In genomic region chr5:33994671-33995625, GRCm38 (mm10) we compare ENCODE assay signal across 9 mouse cellular contexts. TPM values are rescaled to one million over a fixed set of nuclear protein-coding genes. Genes with fewer than 3 reads are reported as not detected.
A peak's percentile ranks its signal among the peaks of the same experiment; 100 is the strongest.
DNase-seq lines count a peak whose midpoint lies in the region; ATAC-seq and TF ChIP-seq lines count a peak whose summit lies in the region.
"Had no signal": no experiment of that assay in that cellular context is flagged by ENCODE, and none has a peak within 500 bp of the region (broad histone marks: within the 10 kb centered on the region; RNA-seq: fewer than 3 reads in every experiment).

No protein-coding gene starts in this region.

- 36% methylated on average over 28 of the region's 28 CpGs for WGBS in kidney, embryonic 14.5 days
- WGBS in limb, embryonic 14.5 days, result 35% methylated on average over 28 of the region's 28 CpGs
- WGBS in midbrain, embryonic 12.5 days, result 32% methylated on average over 28 of the region's 28 CpGs

- peak overlapping the region; percentile 62 for H3K4me3 ChIP-seq in kidney, embryonic 14.5 days (ENCODE audit: low read length)
- peak overlapping the region; percentile 60; the same call in 1 of the 2 replicates for H3K4me3 ChIP-seq in limb, embryonic 14.5 days (replicated peaks; ENCODE audit: low read length)
- peak overlapping the region; percentile 73 for H3K4me3 ChIP-seq in midbrain, embryonic 12.5 days

- H3K27me3 ChIP-seq in kidney, embryonic 14.5 days (ENCODE audit: control insufficient read depth, insufficient read depth, low read length), result peaks cover 54% of the 10 kb centered on the region
- H3K27me3 ChIP-seq in limb, embryonic 14.5 days (ENCODE audit: control insufficient read depth, insufficient read depth, low read length), result peaks cover 54% of the 10 kb centered on the region
- peaks cover 30% of the 10 kb centered on the region for H3K27me3 ChIP-seq in midbrain, embryonic 12.5 days

- no peak overlapping the region for H3K27ac ChIP-seq in kidney, embryonic 14.5 days (ENCODE audit: low read depth, low read length)
- H3K27ac ChIP-seq in limb, embryonic 14.5 days (replicated peaks; ENCODE audit: low read depth, low read length), result no peak overlapping the region
- peak overlapping the region; percentile 98 for H3K27ac ChIP-seq in midbrain, embryonic 12.5 days (replicated peaks)

- ATAC-seq in kidney, embryonic 14.5 days (ENCODE audit: low FRiP score, low TSS enrichment), result no peak
- no peak for ATAC-seq in limb, embryonic 14.5 days (ENCODE audit: low FRiP score, low read depth)
- ATAC-seq in midbrain, embryonic 12.5 days (ENCODE audit: low FRiP score, low read depth), result peak; percentile 1; the same call in 1 of the 2 replicates

- H3K9ac ChIP-seq in kidney, embryonic 14.5 days (ENCODE audit: low read depth, low read length), result no peak overlapping the region
- no peak overlapping the region for H3K9ac ChIP-seq in limb, embryonic 14.5 days (ENCODE audit: low read depth, low read length, severe bottlenecking)
- H3K9ac ChIP-seq in midbrain, embryonic 12.5 days (replicated peaks), result peak overlapping the region; percentile 84

- no peaks in the 10 kb centered on the region for H3K36me3 ChIP-seq in kidney, embryonic 14.5 days (ENCODE audit: control insufficient read depth, insufficient read depth, low read length)
- H3K36me3 ChIP-seq in limb, embryonic 14.5 days (ENCODE audit: control insufficient read depth, insufficient read depth, low read length), result no peaks in the 10 kb centered on the region
- no peaks in the 10 kb centered on the region for H3K36me3 ChIP-seq in midbrain, embryonic 12.5 days

- H3K9me3 ChIP-seq in kidney, embryonic 14.5 days (ENCODE audit: control insufficient read depth, low read length), result peaks cover 2% of the 10 kb centered on the region; the same call in 1 of the 2 replicates
- H3K9me3 ChIP-seq in limb, embryonic 14.5 days (ENCODE audit: control insufficient read depth, low read length), result no peaks in the 10 kb centered on the region
- H3K9me3 ChIP-seq in midbrain, embryonic 12.5 days, result no peaks in the 10 kb centered on the region

- H3K4me2 ChIP-seq in kidney, embryonic 14.5 days (replicated peaks; ENCODE audit: low read depth, low read length), result peak overlapping the region; percentile 98
- peak overlapping the region; percentile 96; the same call in 1 of the 2 replicates for H3K4me2 ChIP-seq in limb, embryonic 14.5 days (replicated peaks; ENCODE audit: low read depth, low read length, severe bottlenecking)
- peak overlapping the region; percentile 88 for H3K4me2 ChIP-seq in midbrain, embryonic 12.5 days (replicated peaks)

- H3K4me1 ChIP-seq in kidney, embryonic 14.5 days (ENCODE audit: control insufficient read depth, insufficient read depth, low read length), result peaks cover 10% of the 10 kb centered on the region
- H3K4me1 ChIP-seq in limb, embryonic 14.5 days (ENCODE audit: control insufficient read depth, insufficient read depth, low read length), result peaks cover 6% of the 10 kb centered on the region
- peaks cover 37% of the 10 kb centered on the region for H3K4me1 ChIP-seq in midbrain, embryonic 12.5 days

- DNase-seq in gastrocnemius, postnatal 25 days, result peak; percentile 5
- no peak for DNase-seq in gastrocnemius, adult 8-10 months (ENCODE audit: low spot score in 2 of 2)
- peak; percentile 79 for DNase-seq in cerebellum, adult 9-10 months
- DNase-seq in heart, adult 8-10 months (ENCODE audit: low spot score), result peak; percentile 14
- DNase-seq in limb, embryonic 14.5 days (ENCODE audit: low spot score), result no peak
- DNase-seq in thymus, postnatal 0 days (ENCODE audit: low spot score), result peak; percentile 35

- no peak for TF ChIP-seq POLR2A in limb, embryonic 14.5 days (IDR thresholded peaks at IDR 0.05; ENCODE audit: borderline replicate concordance, extremely low read depth, insufficient read depth, insufficient read length)

RNA-seq across cellular contexts. Expression of gene Nat8l, which starts 0.8 kb away (rescaled TPM):
- total RNA-seq in gastrocnemius, postnatal 25 days (2021), result under 1 TPM; 0.08 to 0.59 TPM
- under 1 TPM; 0.16 to 0.24 (median 0.20) TPM for total RNA-seq in gastrocnemius, adult 8-10 months (2022)
- 1 to 10 TPM; 1.3 to 1.9 (median 1.6) TPM for total RNA-seq in heart, adult 8-10 months (2022)
- polyA plus RNA-seq in kidney, embryonic 14.5 days (2014; fragmentation: Nextera tagmentation; extraction: Ambion mirVana), result 0.18 and 0.31 TPM in 2 replicates
- 1.1 and 1.2 TPM in 2 replicates for polyA plus RNA-seq in limb, embryonic 14.5 days (2012; rRNA removed)
- polyA plus RNA-seq in limb, embryonic 14.5 days (2014; fragmentation: Nextera tagmentation; extraction: Ambion mirVana), result 0.26 and 0.28 TPM in 2 replicates
- polyA plus RNA-seq in midbrain, embryonic 12.5 days (2016; fragmentation: Nextera tagmentation; extraction: Ambion mirVana), result 2.7 and 3.0 TPM in 2 replicates
- 0.22 and 0.23 TPM in 2 replicates for polyA plus RNA-seq in thymus, postnatal 0 days (2015; fragmentation: Nextera tagmentation; extraction: Ambion mirVana)
- polyA plus RNA-seq: C2C12 had no signal

RNA-seq across cellular contexts. Expression of gene Gm1673, which starts 11.7 kb away (rescaled TPM):
- not detected for total RNA-seq in gastrocnemius, postnatal 25 days (2021)
- total RNA-seq in gastrocnemius, adult 8-10 months (2022), result not detected
- 1 to 10 TPM; 3.3 to 6.5 (median 3.9) TPM for total RNA-seq in heart, adult 8-10 months (2022)
- 79.8 and 124 TPM in 2 replicates for polyA plus RNA-seq in kidney, embryonic 14.5 days (2014; fragmentation: Nextera tagmentation; extraction: Ambion mirVana)
- polyA plus RNA-seq in limb, embryonic 14.5 days (2012; rRNA removed), result 114 and 171 TPM in 2 replicates
- 85.0 and 85.1 TPM in 2 replicates for polyA plus RNA-seq in limb, embryonic 14.5 days (2014; fragmentation: Nextera tagmentation; extraction: Ambion mirVana)
- 396 and 400 TPM in 2 replicates for polyA plus RNA-seq in midbrain, embryonic 12.5 days (2016; fragmentation: Nextera tagmentation; extraction: Ambion mirVana)
- 43.4 and 48.0 TPM in 2 replicates for polyA plus RNA-seq in thymus, postnatal 0 days (2015; fragmentation: Nextera tagmentation; extraction: Ambion mirVana)

RNA-seq across cellular contexts. Expression of gene Nelfa, which starts 58.7 kb away (rescaled TPM):
- total RNA-seq in gastrocnemius, postnatal 25 days (2021), result 1 to 10 TPM; 4.7 to 6.6 TPM
- 1 to 10 TPM; 5.7 to 7.0 (median 6.4) TPM for total RNA-seq in gastrocnemius, adult 8-10 months (2022)
- 10 to 100 TPM in 3 of 4 experiments, 1 to 10 TPM in 1; 8.5 to 11.4 (median 10.3) TPM for total RNA-seq in heart, adult 8-10 months (2022)
- 47.4 and 60.3 TPM in 2 replicates for polyA plus RNA-seq in kidney, embryonic 14.5 days (2014; fragmentation: Nextera tagmentation; extraction: Ambion mirVana)
- 70.0 and 83.4 TPM in 2 replicates for polyA plus RNA-seq in limb, embryonic 14.5 days (2012; rRNA removed)
- 53.3 and 58.4 TPM in 2 replicates for polyA plus RNA-seq in limb, embryonic 14.5 days (2014; fragmentation: Nextera tagmentation; extraction: Ambion mirVana)
- 62.7 and 63.3 TPM in 2 replicates for polyA plus RNA-seq in midbrain, embryonic 12.5 days (2016; fragmentation: Nextera tagmentation; extraction: Ambion mirVana)
- polyA plus RNA-seq in thymus, postnatal 0 days (2015; fragmentation: Nextera tagmentation; extraction: Ambion mirVana), result 45.2 and 51.5 TPM in 2 replicates

Comparison
In these comparisons a context has a peak if more than half of its experiments do, and no peak if none do; other contexts are left out.
1. DNase-seq: peak in gastrocnemius, postnatal 25 days (single experiment), cerebellum, adult 9-10 months (single experiment), heart, adult 8-10 months (single experiment) and thymus, postnatal 0 days (single experiment); none in gastrocnemius, adult 8-10 months (0 of 2) and limb, embryonic 14.5 days (single experiment).
2. Peak in every context shown above with its lines, with median percentiles within 50 percentile points of each other: H3K4me2 ChIP-seq and H3K4me3 ChIP-seq.